Mouse (Mus musculus) embryonic facial prominence, embryonic 11.5 days (tissue): ENCODE results near the gene Opcml. TPM values are rescaled to one million over a fixed set of nuclear protein-coding genes. Genes with fewer than 3 reads are reported as not detected.

Experiments used
- ATAC-seq: fragments of 200-750 bp; cut with Nextera tagmentation; replicated peaks from 2 replicates; pipeline ENCODE4 v1.8.0; 2017; ENCODE audit warnings: low read depth; ENCODE audit not compliant: insufficient number of reproducible peaks, low FRiP score, low TSS enrichment
- DNase-seq: peaks from one replicate; pipeline ENCODE4 v3.0.0-alpha.2; 2015; ENCODE audit warnings: low spot score
- H3K27ac ChIP-seq: fragments of 300-500 bp; sonication (generic); replicated peaks from 2 replicates; pipeline ENCODE4 v1.5.1; 2014; ENCODE audit warnings: mild to moderate bottlenecking, low read depth, low read length, control low read depth
- H3K27me3 ChIP-seq: fragments of 300-500 bp; sonication (generic); 2 replicates; pipeline ENCODE4 v1.6.1; 2014; ENCODE audit warnings: mild to moderate bottlenecking, low read length, moderate library complexity, mixed read lengths; ENCODE audit not compliant: control insufficient read depth, insufficient read depth
- H3K36me3 ChIP-seq: fragments of 300-500 bp; sonication (generic); replicated peaks from 2 replicates; pipeline ENCODE4 v1.6.1; 2014; ENCODE audit warnings: low read depth, mild to moderate bottlenecking, low read length, moderate library complexity, mixed read lengths; ENCODE audit not compliant: control insufficient read depth, insufficient read depth
- H3K4me1 ChIP-seq: fragments of 300-500 bp; sonication (generic); 2 replicates; pipeline ENCODE4 v1.6.1; 2014; ENCODE audit warnings: low read length, mixed read lengths; ENCODE audit not compliant: control insufficient read depth, insufficient read depth
- H3K4me2 ChIP-seq: fragments of 300-500 bp; sonication (generic); 2 replicates; pipeline ENCODE4 v1.6.1; 2014; ENCODE audit warnings: low read depth, mild to moderate bottlenecking, control low read depth, low read length, moderate library complexity
- H3K4me3 ChIP-seq: fragments of 300-500 bp; sonication (generic); 2 replicates; pipeline ENCODE4 v1.5.1; 2014; ENCODE audit warnings: low read depth, low read length, control low read depth
- H3K9ac ChIP-seq: fragments of 300-500 bp; sonication (generic); replicated peaks from 2 replicates; pipeline ENCODE4 v1.6.1; 2014; ENCODE audit warnings: mild to moderate bottlenecking, control low read depth, low read length
- H3K9me3 ChIP-seq: fragments of 300-500 bp; sonication (generic); replicated peaks from 2 replicates; pipeline ENCODE4 v1.6.1; 2016; ENCODE audit warnings: mild to moderate bottlenecking, low read length, inconsistent platforms, mixed read lengths; ENCODE audit not compliant: control insufficient read depth
- WGBS: fragments of 180-500 bp; shearing (Covaris S2); extraction: QIAGEN DNeasy Blood & Tissue Kit; methylation state at CpG from one replicate; pipeline ENCODE4 v1.1.7; 2014; 5-methylcytosine and 5-hydroxymethylcytosine counted together
- polyA plus RNA-seq: library from polyadenylated mRNA; unstranded; fragments of >200 nt; fragmentation: Nextera tagmentation; extraction: Ambion mirVana; gene quantifications from 2 replicates; pipeline ENCODE4 v1.2.1, GENCODE M21; 2014

The Opcml gene
- polyA plus RNA-seq, 1 experiment from 2014 or later: 2.3 TPM

GRCm38 (mm10) chr9:28499841-28500794 lies 709.5 kb downstream of the Opcml start:
- ATAC-seq (no peak), DNase-seq (no peak)
- Histone ChIP-seq H3K36me3 (no peaks in the 10 kb centered on the region), H3K4me3 (no peak overlapping the region), H3K9me3 (no peaks in the 10 kb centered on the region), H3K4me2 (no peak overlapping the region), H3K27me3 (no peaks in the 10 kb centered on the region), H3K4me1 (no peaks in the 10 kb centered on the region), H3K9ac (no peak overlapping the region), H3K27ac (no peak overlapping the region)
- WGBS: 77% methylated on average over 12 of the region's 12 CpGs

- Histone ChIP-seq H3K27me3 (no peaks in the 10 kb centered on the region), H3K4me1 (no peaks in the 10 kb centered on the region), H3K9me3 (no peaks in the 10 kb centered on the region), H3K9ac (no peak overlapping the region), H3K4me2 (no peak overlapping the region), H3K36me3 (no peaks in the 10 kb centered on the region), H3K27ac (no peak overlapping the region), H3K4me3 (no peak overlapping the region)
- DNase-seq (no peak), ATAC-seq (no peak)
- WGBS: 88% methylated on average over 3 of the region's 3 CpGs
Observed at GRCm38 (mm10) chr9:28513905-28514304, 723.3 kb downstream of the Opcml start.

GRCm38 (mm10) chr9:28533191-28533590 lies 742.6 kb downstream of the Opcml start:
- no peak overlapping the region for H3K4me2 ChIP-seq
- no peak overlapping the region for H3K9ac ChIP-seq
- no peaks in the 10 kb centered on the region for H3K36me3 ChIP-seq
- no peak for ATAC-seq
- no peaks in the 10 kb centered on the region for H3K4me1 ChIP-seq
- DNase-seq: no peak
- H3K4me3 ChIP-seq: no peak overlapping the region
- H3K9me3 ChIP-seq: no peaks in the 10 kb centered on the region
- no peaks in the 10 kb centered on the region for H3K27me3 ChIP-seq
- 63% methylated on average over 1 of the region's 1 CpGs for WGBS
- no peak overlapping the region for H3K27ac ChIP-seq

- Histone ChIP-seq H3K9ac (no peak overlapping the region), H3K4me1 (no peaks in the 10 kb centered on the region), H3K27me3 (no peaks in the 10 kb centered on the region), H3K4me3 (no peak overlapping the region), H3K4me2 (no peak overlapping the region), H3K36me3 (no peaks in the 10 kb centered on the region), H3K9me3 (no peaks in the 10 kb centered on the region), H3K27ac (no peak overlapping the region)
- 79% methylated on average over 4 of the region's 4 CpGs for WGBS
- ATAC-seq (no peak), DNase-seq (no peak)
Observed at GRCm38 (mm10) chr9:28535006-28535405, 744.4 kb downstream of the Opcml start.

GRCm38 (mm10) chr9:28536637-28537036 lies 746.1 kb downstream of the Opcml start:
- H3K36me3 ChIP-seq: no peaks in the 10 kb centered on the region
- DNase-seq (no peak), ATAC-seq (no peak)
- no peak overlapping the region for H3K4me3 ChIP-seq
- H3K9me3 ChIP-seq: no peaks in the 10 kb centered on the region
- no peaks in the 10 kb centered on the region for H3K4me1 ChIP-seq
- H3K27ac ChIP-seq: no peak overlapping the region
- 65% methylated on average over 4 of the region's 4 CpGs for WGBS
- H3K9ac ChIP-seq: no peak overlapping the region
- H3K4me2 ChIP-seq: no peak overlapping the region
- no peaks in the 10 kb centered on the region for H3K27me3 ChIP-seq

GRCm38 (mm10) chr9:28548189-28548588 lies 757.6 kb downstream of the Opcml start:
- H3K4me2 ChIP-seq: no peak overlapping the region
- DNase-seq: no peak
- no peak overlapping the region for H3K9ac ChIP-seq
- 66% methylated on average over 9 of the region's 9 CpGs for WGBS
- no peaks in the 10 kb centered on the region for H3K36me3 ChIP-seq
- H3K9me3 ChIP-seq: no peaks in the 10 kb centered on the region
- no peaks in the 10 kb centered on the region for H3K4me1 ChIP-seq
- no peaks in the 10 kb centered on the region for H3K27me3 ChIP-seq
- no peak overlapping the region for H3K27ac ChIP-seq
- H3K4me3 ChIP-seq: no peak overlapping the region
- ATAC-seq: no peak

- WGBS: 81% methylated on average over 1 of the region's 1 CpGs
- no peaks in the 10 kb centered on the region for H3K27me3 ChIP-seq
- no peak overlapping the region for H3K27ac ChIP-seq
- H3K9ac ChIP-seq: no peak overlapping the region
- DNase-seq (no peak), ATAC-seq (no peak)
- H3K9me3 ChIP-seq: no peaks in the 10 kb centered on the region
- no peak overlapping the region for H3K4me2 ChIP-seq
- no peak overlapping the region for H3K4me3 ChIP-seq
- H3K4me1 ChIP-seq: no peaks in the 10 kb centered on the region
- no peaks in the 10 kb centered on the region for H3K36me3 ChIP-seq
Observed at GRCm38 (mm10) chr9:28552387-28553182, 762.0 kb downstream of the Opcml start.

- H3K27ac ChIP-seq: no peak overlapping the region
- no peak overlapping the region for H3K4me2 ChIP-seq
- no peaks in the 10 kb centered on the region for H3K36me3 ChIP-seq
- no peak overlapping the region for H3K9ac ChIP-seq
- 82% methylated on average over 2 of the region's 2 CpGs for whole genome bisulfite sequencing
- no peaks in the 10 kb centered on the region for H3K27me3 ChIP-seq
- H3K4me1 ChIP-seq: no peaks in the 10 kb centered on the region
- no peaks in the 10 kb centered on the region for H3K9me3 ChIP-seq
- ATAC-seq (no peak), DNase-seq (no peak)
- no peak overlapping the region for H3K4me3 ChIP-seq
Observed at GRCm38 (mm10) chr9:28558628-28559027, 768.1 kb downstream of the Opcml start.
